11 mouse cellular contexts compared by ENCODE assay signal in genomic region chr7:126781661-126782370, GRCm38 (mm10). TPM values are rescaled to one million over a fixed set of nuclear protein-coding genes. Genes with fewer than 3 reads are reported as not detected.
A peak's percentile ranks its signal among the peaks of the same experiment; 100 is the strongest.
DNase-seq lines count a peak whose midpoint lies in the region; ATAC-seq and TF ChIP-seq lines count a peak whose summit lies in the region.
"Had no signal": no experiment of that assay in that cellular context is flagged by ENCODE, and none has a peak within 500 bp of the region (broad histone marks: within the 10 kb centered on the region; RNA-seq: fewer than 3 reads in every experiment).

No protein-coding gene starts in this region.

- ATAC-seq in kidney, postnatal 0 days (replicated peaks; ENCODE audit: low FRiP score, low read depth) = no peak
- no peak for ATAC-seq in forebrain, embryonic 14.5 days
- no peak for ATAC-seq in neural tube, embryonic 14.5 days (ENCODE audit: low read depth)
- ATAC-seq: Patski had no signal

- peaks cover 20% of the 10 kb centered on the region for H3K4me1 ChIP-seq in kidney, postnatal 0 days (replicated peaks; ENCODE audit: insufficient read depth, low read length)
- peaks cover 26% of the 10 kb centered on the region for H3K4me1 ChIP-seq in forebrain, embryonic 14.5 days (ENCODE audit: control insufficient read depth, insufficient read depth, low read length)
- peaks cover 56% of the 10 kb centered on the region for H3K4me1 ChIP-seq in limb, embryonic 10.5 days
- peaks cover 27% of the 10 kb centered on the region for H3K4me1 ChIP-seq in neural tube, embryonic 14.5 days (ENCODE audit: control insufficient read depth, insufficient read depth, low read length)

- no peak overlapping the region; the same call in 1 of the 2 replicates for H3K9ac ChIP-seq in kidney, postnatal 0 days (ENCODE audit: low read depth, low read length)
- H3K9ac ChIP-seq in forebrain, embryonic 14.5 days (ENCODE audit: low read length) = peak overlapping the region; percentile 66
- H3K9ac ChIP-seq in neural tube, embryonic 14.5 days (replicated peaks; ENCODE audit: low read depth, low read length) = 0 out of 2 replicates have a peak overlapping the region, but pooled peaks have one; percentile 56

- 36% methylated on average over 11 of the region's 11 CpGs for WGBS in kidney, postnatal 0 days
- WGBS in forebrain, embryonic 14.5 days = 45% methylated on average over 11 of the region's 11 CpGs
- WGBS in limb, embryonic 10.5 days = 23% methylated on average over 11 of the region's 11 CpGs
- WGBS in neural tube, embryonic 14.5 days = 37% methylated on average over 11 of the region's 11 CpGs

- peak overlapping the region; percentile 76; the same call in 1 of the 2 replicates for H3K4me2 ChIP-seq in kidney, postnatal 0 days (ENCODE audit: low read length)
- no peak overlapping the region for H3K4me2 ChIP-seq in forebrain, embryonic 14.5 days (ENCODE audit: low read length)
- peak overlapping the region; percentile 96; the same call in 1 of the 2 replicates for H3K4me2 ChIP-seq in neural tube, embryonic 14.5 days (ENCODE audit: low read depth, low read length)

- peaks cover 33% of the 10 kb centered on the region for H3K36me3 ChIP-seq in kidney, postnatal 0 days (ENCODE audit: insufficient read depth, low read length)
- peaks cover 44% of the 10 kb centered on the region for H3K36me3 ChIP-seq in forebrain, embryonic 14.5 days (ENCODE audit: control insufficient read depth, insufficient read depth, low read length)
- H3K36me3 ChIP-seq in limb, embryonic 10.5 days = peaks cover 52% of the 10 kb centered on the region
- H3K36me3 ChIP-seq in neural tube, embryonic 14.5 days (ENCODE audit: control insufficient read depth, insufficient read depth, low read length) = peaks cover 21% of the 10 kb centered on the region

- no peak overlapping the region for H3K4me3 ChIP-seq in kidney, postnatal 0 days (replicated peaks; ENCODE audit: low read depth, low read length)
- H3K4me3 ChIP-seq in forebrain, embryonic 14.5 days (ENCODE audit: low read depth, low read length) = peak overlapping the region; percentile 40; the same call in 1 of the 2 replicates
- peak overlapping the region; percentile 57 for H3K4me3 ChIP-seq in limb, embryonic 10.5 days
- no peak overlapping the region; the same call in 1 of the 2 replicates for H3K4me3 ChIP-seq in neural tube, embryonic 14.5 days (ENCODE audit: low read depth, low read length)

- no peak overlapping the region for H3K27ac ChIP-seq in kidney, postnatal 0 days
- no peak overlapping the region for H3K27ac ChIP-seq in forebrain, embryonic 14.5 days (ENCODE audit: low read depth, low read length)
- peak overlapping the region; percentile 82 for H3K27ac ChIP-seq in limb, embryonic 10.5 days
- no peak overlapping the region for H3K27ac ChIP-seq in neural tube, embryonic 14.5 days (ENCODE audit: low read depth, low read length)

- H3K27me3 ChIP-seq in kidney, postnatal 0 days (ENCODE audit: insufficient read depth, low read length) = no peaks in the 10 kb centered on the region
- H3K27me3 ChIP-seq in forebrain, embryonic 14.5 days (replicated peaks; ENCODE audit: control insufficient read depth, insufficient read depth, low read length) = no peaks in the 10 kb centered on the region
- H3K27me3 ChIP-seq in limb, embryonic 10.5 days (ENCODE audit: low read depth, poor library complexity, severe bottlenecking) = no peaks in the 10 kb centered on the region
- H3K27me3 ChIP-seq in neural tube, embryonic 14.5 days (ENCODE audit: control insufficient read depth, insufficient read depth, low read length) = no peaks in the 10 kb centered on the region
- H3K27me3 ChIP-seq: Patski had no signal

- TF ChIP-seq CTCF in kidney, postnatal 0 days (IDR thresholded peaks at IDR 0.05; ENCODE audit: low read depth) = no peak

- no peaks in the 10 kb centered on the region for H3K9me3 ChIP-seq in kidney, postnatal 0 days (replicated peaks; ENCODE audit: low read length)
- no peaks in the 10 kb centered on the region for H3K9me3 ChIP-seq in forebrain, embryonic 14.5 days (replicated peaks; ENCODE audit: control insufficient read depth, low read length)
- H3K9me3 ChIP-seq in limb, embryonic 10.5 days (replicated peaks) = no peaks in the 10 kb centered on the region
- no peaks in the 10 kb centered on the region for H3K9me3 ChIP-seq in neural tube, embryonic 14.5 days (ENCODE audit: control insufficient read depth, low read length)

- no peak for DNase-seq in kidney, postnatal 0 days (ENCODE audit: low spot score)
- no peak for DNase-seq in kidney, postnatal 14 days
- no peak for DNase-seq in forebrain, embryonic 14.5 days (ENCODE audit: low spot score)
- no peak for DNase-seq in limb, embryonic 10.5 days (ENCODE audit: low spot score)
- DNase-seq in urinary bladder, postnatal 4 days (ENCODE audit: low spot score in 2 of 2) = no peak
- DNase-seq in spleen, postnatal 36 days (ENCODE audit: low spot score in 2 of 2) = no peak
- DNase-seq: cerebellum, adult 11 months; gastrocnemius, postnatal 25 days; thymus, postnatal 25 days had no signal

RNA-seq across cellular contexts. Expression of gene Tbx6, which starts 0.5 kb away (rescaled TPM):
- polyA plus RNA-seq in kidney, postnatal 0 days (2015; fragmentation: Nextera tagmentation; extraction: Ambion mirVana) = 0.21 and 0.26 TPM in 2 replicates
- polyA plus RNA-seq in forebrain, embryonic 14.5 days (2014; fragmentation: Nextera tagmentation; extraction: Ambion mirVana) = 0.42 and 0.47 TPM in 2 replicates
- 0.23 and 0.53 TPM in 2 replicates for polyA plus RNA-seq in limb, embryonic 10.5 days (2016; fragmentation: Nextera tagmentation; extraction: Ambion mirVana)
- 0.27 and 0.55 TPM in 2 replicates for polyA plus RNA-seq in neural tube, embryonic 14.5 days (2014; fragmentation: Nextera tagmentation; extraction: Ambion mirVana)

RNA-seq across cellular contexts. Expression of gene Ypel3, which starts 5.1 kb away (rescaled TPM):
- 158 and 188 TPM in 2 replicates for polyA plus RNA-seq in kidney, postnatal 0 days (2015; fragmentation: Nextera tagmentation; extraction: Ambion mirVana)
- 206 and 230 TPM in 2 replicates for polyA plus RNA-seq in forebrain, embryonic 14.5 days (2014; fragmentation: Nextera tagmentation; extraction: Ambion mirVana)
- 51.7 and 84.9 TPM in 2 replicates for polyA plus RNA-seq in limb, embryonic 10.5 days (2016; fragmentation: Nextera tagmentation; extraction: Ambion mirVana)
- 219 and 246 TPM in 2 replicates for polyA plus RNA-seq in neural tube, embryonic 14.5 days (2014; fragmentation: Nextera tagmentation; extraction: Ambion mirVana)

RNA-seq across cellular contexts. Expression of gene Ppp4c, which starts 10.5 kb away (rescaled TPM):
- 189 and 192 TPM in 2 replicates for polyA plus RNA-seq in kidney, postnatal 0 days (2015; fragmentation: Nextera tagmentation; extraction: Ambion mirVana)
- 231 and 256 TPM in 2 replicates for polyA plus RNA-seq in forebrain, embryonic 14.5 days (2014; fragmentation: Nextera tagmentation; extraction: Ambion mirVana)
- 450 and 462 TPM in 2 replicates for polyA plus RNA-seq in limb, embryonic 10.5 days (2016; fragmentation: Nextera tagmentation; extraction: Ambion mirVana)
- polyA plus RNA-seq in neural tube, embryonic 14.5 days (2014; fragmentation: Nextera tagmentation; extraction: Ambion mirVana) = 154 and 168 TPM in 2 replicates

RNA-seq across cellular contexts. Expression of gene Fam57b, which starts 15.7 kb away (rescaled TPM):
- 0.11 and 0.14 TPM in 2 replicates for polyA plus RNA-seq in kidney, postnatal 0 days (2015; fragmentation: Nextera tagmentation; extraction: Ambion mirVana)
- 31.3 and 37.4 TPM in 2 replicates for polyA plus RNA-seq in forebrain, embryonic 14.5 days (2014; fragmentation: Nextera tagmentation; extraction: Ambion mirVana)
- 0.20 and 0.21 TPM in 2 replicates for polyA plus RNA-seq in limb, embryonic 10.5 days (2016; fragmentation: Nextera tagmentation; extraction: Ambion mirVana)
- 50.9 and 64.4 TPM in 2 replicates for polyA plus RNA-seq in neural tube, embryonic 14.5 days (2014; fragmentation: Nextera tagmentation; extraction: Ambion mirVana)

RNA-seq across cellular contexts. Expression of gene Gdpd3, which starts 15.7 kb away (rescaled TPM):
- 3.7 and 6.4 TPM in 2 replicates for polyA plus RNA-seq in kidney, postnatal 0 days (2015; fragmentation: Nextera tagmentation; extraction: Ambion mirVana)
- polyA plus RNA-seq in forebrain, embryonic 14.5 days (2014; fragmentation: Nextera tagmentation; extraction: Ambion mirVana) = 1.2 and 1.3 TPM in 2 replicates
- 0.83 and 1.5 TPM in 2 replicates for polyA plus RNA-seq in limb, embryonic 10.5 days (2016; fragmentation: Nextera tagmentation; extraction: Ambion mirVana)
- polyA plus RNA-seq in neural tube, embryonic 14.5 days (2014; fragmentation: Nextera tagmentation; extraction: Ambion mirVana) = 1.8 and 2.4 TPM in 2 replicates

Comparison
In these comparisons a context has a peak if more than half of its experiments do, and no peak if none do; other contexts are left out.
1. H3K4me3 ChIP-seq: peak in forebrain, embryonic 14.5 days (single experiment) and limb, embryonic 10.5 days (single experiment); none in kidney, postnatal 0 days (single experiment) and neural tube, embryonic 14.5 days (single experiment).